Mouse (Mus musculus) fat pad, adult 2 months (tissue): Measurements from ENCODE around the gene Pipox.

ENCODE experiments used
- DNase-seq: peaks from one replicate; pipeline ENCODE4 v3.0.0-alpha.2; 2011; ENCODE audit warnings: low read depth, low spot score; ENCODE audit errors: extremely low read depth

Gene Pipox

DNA sequence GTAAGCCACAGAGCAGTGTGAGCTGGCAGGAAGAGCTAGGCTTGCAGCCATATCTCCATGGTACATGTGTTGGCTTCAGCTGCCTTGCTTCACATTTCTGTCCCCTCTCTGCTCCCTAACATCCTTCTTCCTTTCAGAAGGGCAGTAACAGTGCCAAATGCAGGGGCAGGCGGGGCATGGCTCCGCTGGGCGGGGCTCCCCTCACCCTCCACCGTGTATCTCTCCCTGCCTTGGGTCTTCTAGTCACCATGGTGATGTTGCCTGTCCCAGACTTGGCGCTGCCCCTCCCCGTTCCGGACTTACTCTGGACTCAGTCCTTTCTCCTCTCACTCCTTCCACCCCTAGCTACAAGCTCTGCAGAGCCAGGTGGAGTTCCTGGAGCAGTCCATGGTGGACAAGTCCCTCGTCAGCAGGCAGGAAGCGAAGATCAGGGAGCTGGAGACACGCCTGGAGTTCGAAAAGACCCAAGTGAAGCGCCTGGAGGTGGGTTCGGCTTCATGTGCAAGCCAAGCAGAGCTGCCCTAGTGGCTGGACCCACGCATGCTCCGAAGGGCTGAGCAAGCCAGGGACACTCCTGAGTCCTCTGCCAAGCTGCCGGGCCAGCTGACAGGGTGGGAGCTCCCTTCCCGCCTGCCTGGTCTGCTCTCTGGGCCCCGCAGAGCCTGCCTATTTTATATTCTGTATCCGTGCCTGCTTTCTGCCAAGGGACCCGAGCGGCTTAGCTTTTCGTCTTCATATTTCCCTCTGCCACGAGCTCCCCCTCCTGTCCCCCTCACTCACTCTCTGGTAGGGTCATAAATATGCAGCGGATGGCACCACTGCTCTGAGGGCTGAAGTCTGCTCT lies 43.3 kb downstream of the Pipox start:
- no peak for DNase-seq

DNA sequence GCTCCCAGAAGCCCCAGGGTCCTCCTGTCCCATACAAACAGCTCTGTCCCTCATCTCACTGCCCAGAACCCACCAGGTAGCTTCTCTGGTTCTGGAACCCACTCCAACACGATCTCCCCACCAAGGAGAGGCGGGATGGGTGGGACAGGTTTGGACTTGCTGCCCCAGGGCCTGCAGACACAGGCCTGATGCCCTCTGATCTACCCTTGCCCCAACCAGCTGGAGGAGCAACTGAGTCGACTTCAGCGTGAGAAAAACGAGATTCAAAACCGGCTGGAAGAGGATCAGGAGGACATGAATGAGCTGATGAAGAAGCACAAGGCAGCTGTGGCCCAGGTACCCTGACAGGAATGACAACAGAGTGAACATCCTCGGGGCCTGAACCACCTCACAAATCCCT lies 44.7 kb downstream of the Pipox start:
- DNase-seq, result no peak

DNA sequence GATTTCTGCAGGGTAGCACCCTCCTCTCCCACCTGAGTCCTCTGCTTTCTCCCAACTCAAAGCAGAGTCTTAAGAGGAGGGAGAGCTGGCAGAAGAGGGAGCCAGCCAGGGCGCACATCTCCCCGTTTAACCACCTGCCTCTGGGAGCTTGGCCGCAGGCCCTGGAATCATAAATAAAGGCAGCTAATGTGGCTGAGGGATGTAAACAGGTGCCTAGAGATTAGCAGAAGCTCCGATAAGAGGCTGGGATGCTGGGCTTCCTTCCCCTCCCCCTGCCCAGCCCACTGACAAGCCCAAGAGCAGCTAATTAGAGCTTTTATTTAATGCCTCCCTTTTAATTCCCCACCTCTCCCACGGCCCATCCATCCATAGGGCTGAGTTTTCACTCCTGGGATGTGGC lies 45.8 kb downstream of the Pipox start:
- no peak for DNase-seq

DNA sequence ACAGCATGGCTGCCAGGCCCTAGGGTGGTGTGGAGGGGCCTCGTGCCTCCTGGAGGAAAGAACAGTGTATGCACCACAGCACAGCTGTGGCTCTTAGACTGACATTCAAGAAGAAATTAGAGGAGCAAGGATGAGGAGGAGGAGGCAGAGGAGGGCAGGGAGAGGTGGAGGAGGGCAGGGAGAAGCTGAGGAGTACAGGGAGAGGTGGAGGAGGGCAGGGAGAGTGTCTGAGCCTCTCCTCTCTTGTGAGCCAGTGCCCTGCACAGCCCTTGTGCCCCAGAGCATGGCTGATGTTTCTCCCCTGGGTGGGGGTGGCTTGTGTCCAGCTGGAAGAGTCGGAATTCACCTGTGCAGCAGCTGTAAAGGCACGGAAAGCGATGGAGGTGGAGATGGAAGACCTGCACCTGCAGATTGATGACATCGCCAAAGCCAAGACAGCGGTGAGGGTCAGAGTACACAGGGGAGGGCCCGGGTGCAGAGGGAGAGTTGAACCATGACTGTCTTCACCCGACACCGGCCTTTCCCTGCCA lies 46.2 kb downstream of the Pipox start:
- DNase-seq, result no peak

DNA sequence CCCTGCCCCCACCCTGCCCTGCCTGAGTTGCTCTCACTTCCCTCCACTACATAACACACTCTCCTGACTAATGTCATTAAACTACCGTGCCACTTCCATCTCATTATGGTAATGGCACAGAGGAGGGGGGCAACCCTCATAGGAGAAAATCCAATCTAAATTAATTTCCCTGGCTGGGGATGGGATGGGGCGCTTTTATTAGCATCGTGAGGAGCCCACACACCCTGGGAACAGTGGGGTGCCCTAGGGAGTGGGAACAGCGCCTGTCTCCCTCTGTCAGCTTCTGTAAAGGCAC lies 50.0 kb downstream of the Pipox start:
- no peak for DNase-seq

DNA sequence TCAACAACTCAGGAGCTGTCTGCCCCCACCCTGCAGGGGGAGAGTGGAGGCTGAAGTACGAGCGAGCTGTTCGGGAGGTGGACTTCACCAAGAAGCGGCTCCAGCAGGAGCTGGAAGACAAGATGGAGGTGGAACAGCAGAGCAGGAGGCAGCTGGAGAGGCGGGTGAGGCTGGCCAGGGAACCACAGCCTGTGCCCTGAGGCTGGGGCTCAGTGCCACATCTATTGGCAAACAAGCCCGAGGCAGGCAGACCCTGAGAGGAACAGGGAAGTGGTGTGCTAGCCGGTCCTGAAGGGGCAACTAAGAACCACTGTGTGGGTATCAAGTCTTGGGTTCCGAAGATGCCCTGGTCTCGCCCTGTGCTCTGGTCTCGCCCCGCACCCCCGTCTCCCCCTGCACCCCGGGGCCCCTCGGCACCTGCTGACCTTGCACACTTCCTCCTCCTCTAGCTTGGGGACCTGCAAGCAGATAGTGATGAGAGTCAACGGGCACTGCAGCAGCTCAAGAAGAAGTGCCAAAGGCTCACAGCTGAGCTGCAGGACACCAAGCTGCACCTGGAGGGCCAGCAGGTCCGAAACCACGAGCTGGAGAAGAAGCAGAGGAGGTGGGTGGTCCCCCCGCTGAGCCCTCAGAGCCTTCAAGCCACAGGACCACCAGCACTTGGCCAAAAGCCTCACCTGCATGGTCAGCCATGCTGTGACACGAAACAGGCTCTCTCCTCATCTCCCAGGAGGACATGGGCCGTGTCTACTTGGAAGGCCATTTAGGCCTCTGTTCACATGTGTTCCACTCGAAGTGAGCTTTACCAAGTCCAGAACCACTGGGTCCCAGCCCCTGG lies 50.6 kb downstream of the Pipox start:
- DNase-seq, result no peak

DNA sequence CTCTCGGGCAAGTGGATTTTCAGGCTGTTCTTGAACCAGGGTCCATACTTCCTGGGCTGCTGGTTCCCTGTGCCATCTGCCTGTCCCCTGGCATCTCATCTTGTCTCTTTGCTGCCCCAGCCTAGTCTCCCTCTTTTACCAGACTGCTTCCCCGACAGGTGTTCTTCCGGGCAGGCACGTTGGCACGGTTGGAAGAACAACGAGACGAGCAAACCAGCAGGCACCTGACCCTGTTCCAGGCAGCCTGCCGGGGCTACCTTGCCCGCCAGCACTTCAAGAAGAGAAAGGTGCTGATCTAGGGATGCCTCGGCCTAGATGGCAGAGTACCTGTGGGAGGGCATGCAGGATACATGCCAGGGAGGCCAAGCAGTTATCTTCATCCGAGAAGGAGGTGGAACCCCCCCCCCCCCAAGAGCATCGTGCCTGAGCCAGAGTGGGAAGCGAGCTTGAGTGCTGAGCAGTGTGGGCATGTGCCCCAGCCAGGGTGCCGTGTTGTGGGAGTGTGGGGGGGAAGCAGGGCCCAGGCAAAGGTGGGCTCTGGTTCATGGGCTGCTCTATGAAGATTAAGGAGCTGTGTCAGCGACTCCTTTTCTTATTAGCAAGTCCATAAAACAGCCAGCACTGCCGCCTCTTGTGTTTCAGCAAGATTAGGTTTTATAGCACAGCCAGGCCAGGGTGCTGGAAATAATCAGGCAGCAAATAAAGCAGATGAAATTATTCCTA lies 53.2 kb downstream of the Pipox start:
- DNase-seq, result no peak

DNA sequence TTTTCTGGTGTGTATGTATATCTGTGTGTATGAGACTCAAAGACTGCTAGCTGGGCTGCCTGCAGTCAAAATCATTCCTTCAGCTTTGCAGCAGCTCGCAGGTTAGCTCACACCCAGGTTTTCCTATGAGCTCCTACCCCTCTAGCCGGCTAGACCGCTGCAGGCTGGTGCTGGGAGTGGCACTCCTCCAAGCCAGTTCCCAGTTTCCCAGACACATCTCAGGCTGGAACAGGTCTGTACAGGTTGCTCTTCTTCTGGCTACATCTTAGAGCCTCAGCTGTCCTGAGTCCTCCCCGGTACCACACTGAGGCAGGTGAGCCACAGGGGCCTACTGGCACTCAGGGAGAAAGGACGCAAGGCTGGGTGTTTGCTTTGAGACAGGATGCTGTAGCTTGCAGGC lies 56.0 kb downstream of the Pipox start:
- DNase-seq, result peak; percentile 54

DNA sequence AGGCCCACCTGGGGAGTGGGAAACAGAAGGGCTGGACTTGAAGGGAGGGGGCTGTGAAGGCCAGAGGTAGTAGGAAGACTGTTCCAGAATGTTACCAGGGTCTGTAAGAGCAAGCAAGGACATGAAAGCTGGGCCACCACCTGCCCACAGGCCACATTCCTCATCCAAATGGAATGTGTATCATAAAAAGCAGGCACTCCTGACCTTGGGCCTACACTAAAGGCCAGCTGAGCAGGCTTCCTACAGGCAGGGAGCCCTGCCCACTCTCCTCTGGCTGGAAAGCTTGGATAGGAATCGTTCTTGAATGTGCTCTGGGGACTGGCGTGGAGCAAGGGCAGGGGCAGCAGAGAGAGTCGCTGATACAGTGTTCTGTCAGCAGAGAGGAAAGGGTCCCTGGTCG lies 57.1 kb downstream of the Pipox start:
- peak; percentile 57 for DNase-seq

DNA sequence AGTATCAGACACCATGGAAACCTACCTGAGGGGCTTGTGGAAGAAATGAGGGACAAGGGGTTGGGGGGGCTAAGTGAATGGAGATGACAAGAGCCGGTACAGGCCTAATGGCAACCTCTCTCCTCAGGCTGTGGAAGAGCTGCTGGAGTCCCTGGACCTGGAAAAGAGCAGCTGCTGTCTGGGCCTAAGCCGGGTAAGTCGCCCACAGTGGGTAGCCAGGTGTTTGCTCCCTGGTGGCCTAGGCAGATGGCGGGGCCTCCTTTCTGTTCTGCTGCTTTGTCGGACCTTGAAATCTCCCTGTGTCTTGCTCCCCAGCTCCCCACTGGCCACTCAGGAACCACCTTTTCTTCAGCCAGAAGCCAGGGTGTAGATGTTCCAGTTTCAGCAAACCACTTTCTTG lies 57.6 kb downstream of the Pipox start:
- DNase-seq, result no peak

DNA sequence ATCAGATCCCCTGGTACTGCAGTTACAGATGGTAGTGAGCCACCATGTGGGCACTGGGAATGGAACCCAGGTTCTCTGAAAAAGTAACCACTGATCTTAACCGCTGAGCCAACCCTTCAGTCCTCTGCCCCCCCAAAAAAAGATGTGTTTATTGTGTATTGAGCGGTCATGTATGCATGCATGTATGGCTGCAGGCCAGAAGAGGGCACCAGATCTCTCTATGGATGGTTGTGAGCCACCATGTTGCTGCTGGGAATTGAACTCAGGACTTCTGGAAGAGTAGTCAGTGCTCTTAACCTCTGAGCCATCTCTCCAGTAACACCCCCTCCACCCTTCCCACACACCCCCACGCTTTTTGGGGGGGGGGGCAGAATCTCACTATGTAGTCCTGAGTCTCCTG lies 58.8 kb downstream of the Pipox start:
- no peak for DNase-seq

DNA sequence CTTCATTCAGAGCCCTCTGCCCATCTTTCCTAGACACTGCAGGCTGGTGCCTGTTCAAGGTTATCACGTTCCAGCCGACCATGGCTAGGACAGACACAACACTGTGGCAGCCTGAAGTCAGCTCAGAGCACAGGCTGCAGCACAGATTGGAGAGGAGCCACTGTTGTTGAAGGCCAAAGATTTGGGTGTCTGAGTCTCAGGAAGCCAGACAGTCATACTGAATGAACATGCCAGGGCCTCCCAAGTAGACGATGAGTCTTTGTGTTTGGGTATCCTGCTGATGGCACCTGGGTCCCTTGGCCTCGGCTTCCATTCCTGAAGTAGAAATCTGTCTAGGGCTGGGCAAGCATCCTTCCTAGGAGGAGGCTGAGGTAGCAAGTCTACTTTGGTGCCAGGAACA lies 61.4 kb downstream of the Pipox start:
- DNase-seq, result no peak

DNA sequence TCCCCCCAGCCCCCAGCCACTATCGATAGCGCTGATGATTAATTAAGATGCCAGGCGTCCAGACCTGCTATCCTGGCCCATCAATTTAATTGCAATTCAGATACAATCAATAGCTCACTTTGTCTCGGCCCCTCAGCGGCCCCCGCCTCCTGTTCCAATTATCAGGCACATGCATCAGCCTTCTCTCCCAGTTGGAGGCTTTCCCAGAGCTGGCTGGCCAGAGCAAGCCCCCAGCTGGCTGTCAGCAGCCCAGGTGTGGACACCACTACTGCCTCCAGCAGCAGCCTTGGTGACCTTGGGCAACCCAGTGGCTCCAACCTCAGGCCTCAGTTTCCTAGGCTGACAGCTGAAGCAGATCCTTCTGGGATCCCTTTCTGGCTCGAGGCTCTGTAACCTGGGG lies 63.0 kb downstream of the Pipox start:
- DNase-seq, result no peak
